Mouse (Mus musculus) ES-E14 (cell line): ENCODE measurements at regions not wholly inside any gene's neighbourhood (a gene's known extent, or its start where the extent isn't known, plus 50 kb on each side); places are given as distances from the start of the nearest gene placed in this dataset.

ENCODE experiments used
- ZC3H11A ChIP-seq: IDR thresholded peaks from 2 replicates; pipeline ENCODE4 v1.6.1; 2012; ENCODE audit warnings: low read depth, mild to moderate bottlenecking, inconsistent platforms, low read length, borderline replicate concordance
- ZNF384 ChIP-seq: IDR thresholded peaks from 2 replicates; pipeline ENCODE4 v1.6.1; 2012; ENCODE audit warnings: low read depth, low read length, inconsistent platforms

GRCm38 (mm10) chr15:93706366-93706930 is 110.8 kb upstream of the Prickle1 start:
- TF ChIP-seq ZC3H11A: no peak
- TF ChIP-seq ZNF384: no peak
